Mouse (Mus musculus): ENCODE data around the gene Cdyl.

DNA sequence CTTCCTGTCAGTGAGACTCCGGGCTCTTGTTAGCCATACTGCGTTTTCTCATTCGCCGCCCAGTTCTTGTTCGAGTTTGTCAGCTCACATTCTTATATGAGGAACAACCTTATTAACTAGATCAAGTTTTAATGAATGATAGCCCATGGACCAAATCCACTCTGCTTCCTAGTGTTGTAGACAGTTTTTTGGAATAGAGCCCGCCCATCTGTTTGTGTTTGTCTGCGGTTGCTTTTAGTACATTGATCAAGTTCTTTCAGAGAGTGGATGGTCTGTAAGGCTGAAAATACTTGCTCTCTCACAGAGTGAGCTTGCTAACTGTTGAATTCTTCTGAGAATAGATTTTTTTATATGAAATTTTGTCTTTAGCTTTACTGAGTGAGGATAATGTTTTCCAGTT, 116.5 kb downstream of the Cdyl start:
- TF ChIP-seq CTCF (IDR thresholded peaks at IDR 0.05; ENCODE audit: low read depth, low read length), result no peak
- no peak for TF ChIP-seq POLR2A (IDR thresholded peaks at IDR 0.05; ENCODE audit: extremely low read depth, insufficient read depth, low read length)
